Mouse (Mus musculus) cortical plate, adult 2 months (tissue): ENCODE measurements around the gene Sh2d5.

ENCODE experiments used
- CTCF ChIP-seq: fragments of 200-500 bp; IDR thresholded peaks from 2 replicates; pipeline ENCODE4 v1.5.1; 2011; ENCODE audit warnings: mild to moderate bottlenecking, control low read depth, low read length; ENCODE audit not compliant: insufficient read depth; ENCODE audit errors: extremely low read depth
- POLR2A ChIP-seq: fragments of 200-500 bp; IDR thresholded peaks from 2 replicates; pipeline ENCODE4 v1.6.1; 2011; ENCODE audit warnings: mild to moderate bottlenecking, low read length, control low read depth; ENCODE audit not compliant: insufficient read depth; ENCODE audit errors: extremely low read depth

DNA sequence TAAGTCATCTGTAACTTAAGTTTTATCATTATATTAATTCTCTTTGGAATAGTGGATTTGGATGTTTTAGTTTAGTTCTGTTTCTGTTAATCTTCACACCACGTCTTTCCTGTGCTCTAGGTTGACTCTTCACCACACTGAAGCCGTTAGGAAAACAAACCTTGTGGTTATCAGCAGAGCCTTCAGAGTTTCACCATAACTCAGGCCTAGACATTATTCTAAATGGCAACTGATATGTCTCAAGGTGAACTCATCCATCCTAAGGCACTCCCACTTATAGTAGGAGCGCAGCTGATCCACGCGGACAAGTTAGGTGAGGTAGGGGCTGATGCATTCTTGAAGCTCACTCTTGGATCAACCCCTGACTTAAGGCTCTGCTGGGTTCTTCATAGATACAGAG, 28.8 kb upstream of the Sh2d5 start:
- TF ChIP-seq POLR2A = no peak
- TF ChIP-seq CTCF = no peak
